Mouse (Mus musculus): Measurements from ENCODE around the gene Trim43a. TPM values are rescaled to one million over a fixed set of nuclear protein-coding genes. Genes with fewer than 3 reads are reported as not detected.
"Not testable (repeated sequence)": the region's sequence is repeated elsewhere in the genome, so short reads cannot be mapped to it uniquely, and the experiment has no call there.

Gene Trim43a
- not detected in 2 replicates for polyA plus RNA-seq (2014; fragmentation: Nextera tagmentation; extraction: Ambion mirVana)

GRCm38 (mm10) chr9:88580591-88580990, at the start of gene Trim43a:
Gene Trim43a, plus strand, starts transcription at chr9:88580891.
- not testable (repeated sequence) for H3K27ac ChIP-seq (ENCODE audit: low read depth, low read length); H3K27me3 ChIP-seq (ENCODE audit: control insufficient read depth, insufficient read depth, low read length); H3K4me2 ChIP-seq (ENCODE audit: low read depth, low read length, severe bottlenecking); DNase-seq (ENCODE audit: low spot score); ATAC-seq (replicated peaks; ENCODE audit: low FRiP score); H3K4me3 ChIP-seq (ENCODE audit: low read depth, low read length); H3K4me1 ChIP-seq (replicated peaks; ENCODE audit: control insufficient read depth, insufficient read depth, low read length); H3K9me3 ChIP-seq (ENCODE audit: control insufficient read depth, low read length); H3K36me3 ChIP-seq (ENCODE audit: control insufficient read depth, insufficient read depth, low read length); H3K9ac ChIP-seq (ENCODE audit: low read length)
- WGBS: 73% methylated on average over 2 of the region's 2 CpGs

- no peaks in the 10 kb centered on the region for H3K27me3 ChIP-seq (ENCODE audit: control insufficient read depth, insufficient read depth, low read length)
- WGBS: 92% methylated on average over 5 of the region's 5 CpGs
- no peaks in the 10 kb centered on the region for H3K4me1 ChIP-seq (replicated peaks; ENCODE audit: control insufficient read depth, insufficient read depth, low read length)
- no peaks in the 10 kb centered on the region for H3K9me3 ChIP-seq (ENCODE audit: control insufficient read depth, low read length)
- no peak overlapping the region for H3K27ac ChIP-seq (ENCODE audit: low read depth, low read length)
- ATAC-seq (replicated peaks; ENCODE audit: low FRiP score): no peak
- H3K9ac ChIP-seq (ENCODE audit: low read length): no peak overlapping the region
- H3K36me3 ChIP-seq (ENCODE audit: control insufficient read depth, insufficient read depth, low read length): no peaks in the 10 kb centered on the region
- no peak overlapping the region for H3K4me3 ChIP-seq (ENCODE audit: low read depth, low read length)
- no peak for DNase-seq (ENCODE audit: low spot score)
- no peak overlapping the region for H3K4me2 ChIP-seq (ENCODE audit: low read depth, low read length, severe bottlenecking)
These were observed 46.6 kb upstream of the Trim43a start for GRCm38 (mm10) chr9:88534093-88534492.

DNA sequence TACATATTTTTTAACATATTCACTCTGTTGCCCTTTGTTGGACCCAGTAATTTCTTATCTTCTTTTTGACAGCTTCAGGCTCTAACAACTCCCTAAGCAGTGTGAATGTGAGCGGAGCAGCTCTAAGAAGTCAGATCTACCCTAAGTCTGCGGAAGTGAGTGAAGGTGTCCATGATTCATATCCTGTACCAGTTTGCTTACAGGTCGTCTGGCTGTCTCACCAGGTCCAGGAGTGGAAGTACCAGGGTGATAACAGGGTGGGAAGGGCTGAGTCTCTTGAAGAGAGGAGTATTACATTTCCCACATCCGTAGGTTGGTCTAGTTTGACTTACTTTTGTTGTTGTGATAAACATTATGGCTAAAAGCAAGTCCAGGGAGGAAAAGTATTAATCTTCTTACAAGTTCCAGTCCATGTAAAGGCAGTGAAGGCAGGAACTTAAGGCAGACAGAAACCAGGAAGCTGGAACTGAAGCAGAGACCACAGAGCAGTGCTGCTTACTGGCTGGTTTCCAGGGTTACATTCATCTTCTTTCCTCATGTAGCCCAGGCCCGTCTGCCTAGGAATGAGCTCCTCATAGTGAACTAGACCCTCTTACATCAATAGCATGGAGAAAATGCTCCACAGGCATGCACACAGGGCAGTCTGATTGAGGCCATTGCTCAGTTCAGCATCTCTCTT, 41.0 kb upstream of the Trim43a start:
- no peaks in the 10 kb centered on the region for H3K4me1 ChIP-seq (replicated peaks; ENCODE audit: control insufficient read depth, insufficient read depth, low read length)
- WGBS: 88% methylated on average over 5 of the region's 5 CpGs

DNA sequence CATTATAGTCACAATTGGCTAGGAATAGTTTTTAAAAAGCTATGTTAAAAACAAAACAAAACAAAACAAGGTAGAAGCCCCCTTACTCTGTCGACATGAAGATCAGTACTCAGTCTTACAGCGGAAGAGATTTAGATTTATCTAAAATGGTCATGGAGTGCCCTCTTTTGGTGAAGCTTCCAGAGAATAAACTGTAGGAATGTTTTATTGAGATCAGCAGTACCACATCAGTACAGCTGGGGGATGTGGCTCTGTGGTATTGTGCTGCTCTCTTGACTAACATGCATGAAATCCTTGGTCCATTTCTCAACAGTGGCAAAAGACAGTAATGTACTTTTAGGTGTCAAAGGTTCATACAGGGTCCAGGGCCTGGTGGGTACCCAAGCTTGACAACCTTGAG, 37.9 kb upstream of the Trim43a start:
- ATAC-seq (replicated peaks; ENCODE audit: low FRiP score) (no peak), DNase-seq (ENCODE audit: low spot score) (no peak)
- H3K9me3 ChIP-seq (ENCODE audit: control insufficient read depth, low read length): no peaks in the 10 kb centered on the region
- no peak overlapping the region for H3K27ac ChIP-seq (ENCODE audit: low read depth, low read length)
- no peaks in the 10 kb centered on the region for H3K36me3 ChIP-seq (ENCODE audit: control insufficient read depth, insufficient read depth, low read length)
- no peak overlapping the region for H3K4me2 ChIP-seq (ENCODE audit: low read depth, low read length, severe bottlenecking)
- H3K4me1 ChIP-seq (replicated peaks; ENCODE audit: control insufficient read depth, insufficient read depth, low read length): no peaks in the 10 kb centered on the region
- WGBS: 35% methylated on average over 2 of the region's 2 CpGs
- no peaks in the 10 kb centered on the region for H3K27me3 ChIP-seq (ENCODE audit: control insufficient read depth, insufficient read depth, low read length)
- H3K9ac ChIP-seq (ENCODE audit: low read length): no peak overlapping the region
- H3K4me3 ChIP-seq (ENCODE audit: low read depth, low read length): no peak overlapping the region

More for the DNA sequence above, 41.0 kb upstream of the Trim43a start:
- no peak overlapping the region for H3K4me3 ChIP-seq (ENCODE audit: low read depth, low read length)
- no peak overlapping the region for H3K4me2 ChIP-seq (ENCODE audit: low read depth, low read length, severe bottlenecking)
- no peak overlapping the region for H3K27ac ChIP-seq (ENCODE audit: low read depth, low read length)
- ATAC-seq (replicated peaks; ENCODE audit: low FRiP score): no peak
- no peaks in the 10 kb centered on the region for H3K36me3 ChIP-seq (ENCODE audit: control insufficient read depth, insufficient read depth, low read length)
- H3K9ac ChIP-seq (ENCODE audit: low read length): no peak overlapping the region
- no peak for DNase-seq (ENCODE audit: low spot score)
- H3K9me3 ChIP-seq (ENCODE audit: control insufficient read depth, low read length): no peaks in the 10 kb centered on the region
- H3K27me3 ChIP-seq (ENCODE audit: control insufficient read depth, insufficient read depth, low read length): no peaks in the 10 kb centered on the region

GRCm38 (mm10) chr9:88545534-88545933, 35.2 kb upstream of the Trim43a start:
- H3K4me1 ChIP-seq (replicated peaks; ENCODE audit: control insufficient read depth, insufficient read depth, low read length): no peaks in the 10 kb centered on the region
- WGBS: 32% methylated on average over 3 of the region's 3 CpGs
- H3K27ac ChIP-seq (ENCODE audit: low read depth, low read length): no peak overlapping the region
- no peak overlapping the region for H3K4me3 ChIP-seq (ENCODE audit: low read depth, low read length)
- H3K4me2 ChIP-seq (ENCODE audit: low read depth, low read length, severe bottlenecking): no peak overlapping the region
- ATAC-seq (replicated peaks; ENCODE audit: low FRiP score) (no peak), DNase-seq (ENCODE audit: low spot score) (no peak)
- H3K9me3 ChIP-seq (ENCODE audit: control insufficient read depth, low read length): no peaks in the 10 kb centered on the region
- H3K36me3 ChIP-seq (ENCODE audit: control insufficient read depth, insufficient read depth, low read length): no peaks in the 10 kb centered on the region
- no peaks in the 10 kb centered on the region for H3K27me3 ChIP-seq (ENCODE audit: control insufficient read depth, insufficient read depth, low read length)
- no peak overlapping the region for H3K9ac ChIP-seq (ENCODE audit: low read length)

DNA sequence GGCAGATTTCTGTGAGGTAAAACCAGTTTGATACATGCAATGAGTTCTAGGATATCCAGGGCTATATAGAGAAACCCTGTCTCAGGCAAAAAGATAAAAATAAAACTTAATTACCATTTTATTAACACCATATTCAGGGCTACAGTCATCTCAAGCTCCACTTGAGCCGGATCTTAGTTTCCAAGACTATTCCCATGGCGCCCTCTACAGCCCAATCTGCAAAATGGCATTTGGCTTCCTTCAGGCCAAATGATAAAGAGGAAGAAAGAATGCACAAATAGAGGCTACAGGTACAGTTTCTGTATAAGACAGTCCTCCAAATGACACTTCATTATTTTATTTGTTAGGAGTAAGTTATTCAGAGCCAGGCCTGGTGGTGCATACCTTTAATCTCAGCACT, 34.5 kb upstream of the Trim43a start:
- ATAC-seq (replicated peaks; ENCODE audit: low FRiP score) (no peak), DNase-seq (ENCODE audit: low spot score) (peak; percentile 64)
- Histone ChIP-seq H3K4me3 (ENCODE audit: low read depth, low read length) (no peak overlapping the region), H3K36me3 (ENCODE audit: control insufficient read depth, insufficient read depth, low read length) (no peaks in the 10 kb centered on the region), H3K27ac (ENCODE audit: low read depth, low read length) (no peak overlapping the region), H3K9me3 (ENCODE audit: control insufficient read depth, low read length) (no peaks in the 10 kb centered on the region), H3K4me1 (replicated peaks; ENCODE audit: control insufficient read depth, insufficient read depth, low read length) (no peaks in the 10 kb centered on the region), H3K27me3 (ENCODE audit: control insufficient read depth, insufficient read depth, low read length) (no peaks in the 10 kb centered on the region), H3K9ac (ENCODE audit: low read length) (no peak overlapping the region), H3K4me2 (ENCODE audit: low read depth, low read length, severe bottlenecking) (no peak overlapping the region)
- 9% methylated on average over 2 of the region's 2 CpGs for WGBS

- H3K27me3 ChIP-seq (ENCODE audit: control insufficient read depth, insufficient read depth, low read length): no peaks in the 10 kb centered on the region
- no peak overlapping the region for H3K27ac ChIP-seq (ENCODE audit: low read depth, low read length)
- no peaks in the 10 kb centered on the region for H3K4me1 ChIP-seq (replicated peaks; ENCODE audit: control insufficient read depth, insufficient read depth, low read length)
- H3K9ac ChIP-seq (ENCODE audit: low read length): no peak overlapping the region
- no peak overlapping the region for H3K4me2 ChIP-seq (ENCODE audit: low read depth, low read length, severe bottlenecking)
- DNase-seq (ENCODE audit: low spot score) (no peak), ATAC-seq (replicated peaks; ENCODE audit: low FRiP score) (no peak)
- H3K36me3 ChIP-seq (ENCODE audit: control insufficient read depth, insufficient read depth, low read length): no peaks in the 10 kb centered on the region
- WGBS: 77% methylated on average over 8 of the region's 8 CpGs
- no peak overlapping the region for H3K4me3 ChIP-seq (ENCODE audit: low read depth, low read length)
- no peaks in the 10 kb centered on the region for H3K9me3 ChIP-seq (ENCODE audit: control insufficient read depth, low read length)
These were observed 34.0 kb upstream of the Trim43a start for GRCm38 (mm10) chr9:88546657-88547056.

DNA sequence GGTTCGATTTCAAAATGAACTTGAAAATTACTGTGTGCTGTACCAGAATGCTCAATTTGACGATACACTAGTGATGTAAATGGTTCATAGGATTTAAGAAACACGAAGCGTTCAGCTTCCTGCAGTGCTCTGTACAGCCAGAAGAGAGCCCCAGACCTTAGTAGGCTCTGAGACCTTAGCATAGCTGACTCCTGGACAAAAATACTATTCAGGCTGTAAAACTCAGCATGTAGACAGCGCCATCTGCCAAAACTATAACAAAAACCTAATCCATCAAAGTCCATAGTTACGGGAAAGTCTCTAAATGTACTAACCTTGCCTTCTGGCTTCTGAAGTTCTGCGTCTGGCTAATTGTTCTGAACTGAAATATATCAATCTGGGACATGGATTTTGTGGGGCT, 33.4 kb upstream of the Trim43a start:
- H3K27me3 ChIP-seq (ENCODE audit: control insufficient read depth, insufficient read depth, low read length): no peaks in the 10 kb centered on the region
- H3K36me3 ChIP-seq (ENCODE audit: control insufficient read depth, insufficient read depth, low read length): no peaks in the 10 kb centered on the region
- H3K9ac ChIP-seq (ENCODE audit: low read length): peak overlapping the region; percentile 5; the same call in 1 of the 2 replicates
- 37% methylated on average over 7 of the region's 7 CpGs for WGBS
- H3K4me3 ChIP-seq (ENCODE audit: low read depth, low read length): peak overlapping the region; percentile 71
- DNase-seq (ENCODE audit: low spot score): no peak
- H3K4me2 ChIP-seq (ENCODE audit: low read depth, low read length, severe bottlenecking): peak overlapping the region; percentile 62
- no peaks in the 10 kb centered on the region for H3K9me3 ChIP-seq (ENCODE audit: control insufficient read depth, low read length)
- H3K4me1 ChIP-seq (replicated peaks; ENCODE audit: control insufficient read depth, insufficient read depth, low read length): no peaks in the 10 kb centered on the region
- H3K27ac ChIP-seq (ENCODE audit: low read depth, low read length): no peak overlapping the region
- peak; percentile 47 for ATAC-seq (replicated peaks; ENCODE audit: low FRiP score)

Data from forebrain, embryonic 11.5 days (tissue).